Mouse (Mus musculus): ENCODE measurements around the gene Gm14391. TPM values are rescaled to one million over a fixed set of nuclear protein-coding genes. Genes with fewer than 3 reads are reported as not detected.

Gene Gm14391
- 5.4 TPM for polyA plus RNA-seq (2015; fragmentation: Illumina TruSeq; extraction: RNeasy Lipid Tissue Mini Kit (QIAGEN cat#74804); ENCODE audit: insufficient read depth, low read depth, low replicate concordance)

DNA sequence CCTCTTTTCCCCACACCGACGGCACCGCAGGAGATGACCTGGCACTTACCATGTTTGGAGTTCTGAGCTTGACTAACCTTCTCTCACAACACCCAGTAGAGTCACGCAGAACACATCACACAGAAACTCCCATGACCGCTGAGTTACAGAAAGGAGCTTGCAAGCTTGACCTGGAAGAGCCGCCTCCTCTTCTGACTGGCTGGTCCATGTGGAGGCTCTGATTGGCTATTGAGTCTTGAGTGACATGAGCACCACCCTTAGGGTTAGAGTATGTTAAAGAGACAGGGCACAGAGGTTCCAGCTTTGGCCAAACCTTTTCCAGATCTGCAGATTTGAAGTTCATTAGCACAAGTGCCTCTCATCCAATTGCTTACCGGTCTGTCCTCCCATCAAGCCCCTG lies at the start of gene Gm14391:
Gene Gm14391, minus strand, starts transcription at position 186 of the 400 bp plus-strand sequence.

DNA sequence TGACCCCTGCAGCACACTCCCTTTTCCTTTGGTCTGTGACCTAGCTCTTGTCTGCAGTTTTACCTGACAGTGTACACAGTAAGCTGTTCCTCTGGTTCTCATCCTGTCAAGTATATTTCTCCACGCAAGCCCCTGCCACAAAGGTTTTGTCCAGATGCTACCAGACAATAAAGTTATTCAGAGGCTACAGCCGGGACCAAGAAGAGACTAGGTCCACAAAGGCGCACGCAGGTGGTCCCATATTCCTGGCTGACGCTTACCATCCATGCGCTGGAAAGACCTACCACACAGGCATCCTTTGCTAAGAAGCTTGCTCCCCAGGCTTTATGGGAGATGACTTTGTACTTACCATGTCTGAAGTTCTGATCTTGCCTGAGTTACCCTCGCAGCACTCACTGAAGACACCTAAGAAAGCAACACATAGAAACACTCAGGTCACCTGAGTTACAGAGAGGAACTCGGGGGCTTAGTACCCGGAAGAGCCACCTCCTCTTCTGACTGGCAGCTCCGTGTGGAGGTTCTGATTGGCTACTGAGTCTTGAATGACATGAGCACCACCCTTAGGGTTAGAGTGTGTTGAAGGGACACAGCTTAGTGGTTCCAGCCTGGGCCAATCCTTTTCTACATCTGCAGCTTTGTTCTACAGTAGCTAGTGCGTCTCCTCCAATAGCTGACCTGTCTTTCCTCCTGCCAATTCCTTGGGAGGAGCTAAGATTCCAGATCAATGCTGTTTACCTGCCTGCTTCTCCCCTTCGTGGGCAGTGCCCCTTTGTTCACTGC lies 31.1 kb downstream of the Gm14391 start, which contains the start of gene Gm14443:
Gene Gm14443, minus strand, starts transcription at position 471 of the 780 bp plus-strand sequence.

DNA sequence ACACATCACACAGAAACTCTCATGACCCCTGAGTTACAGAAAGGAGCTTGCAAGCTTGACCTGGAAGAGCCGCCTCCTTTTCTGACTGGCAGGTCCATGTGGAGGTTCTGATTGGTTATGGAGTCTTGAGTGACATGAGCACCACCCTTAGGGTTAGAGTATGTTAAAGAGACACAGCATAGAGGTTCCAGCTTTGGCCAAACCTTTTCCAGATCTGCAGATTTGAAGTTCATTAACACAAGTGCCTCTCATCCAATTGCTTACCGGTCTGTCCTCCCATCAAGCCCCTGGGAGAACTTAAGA lies 64.8 kb downstream of the Gm14391 start, which contains the start of gene Gm14399:
Gene Gm14399, minus strand, starts transcription at position 20 of the 303 bp plus-strand sequence.

Other genes with a start within 250 kb of the Gm14391 start
- gene Gm14444, start 196.7 kb downstream of the Gm14391 start, polyA plus RNA-seq (2015; fragmentation: Illumina TruSeq; extraction: RNeasy Lipid Tissue Mini Kit (QIAGEN cat#74804); ENCODE audit: insufficient read depth, low read depth, low replicate concordance) = not detected
- gene Gm14393, start 139.1 kb downstream of the Gm14391 start, polyA plus RNA-seq (2015; fragmentation: Illumina TruSeq; extraction: RNeasy Lipid Tissue Mini Kit (QIAGEN cat#74804); ENCODE audit: insufficient read depth, low read depth, low replicate concordance) = not detected
- 0.92 TPM for gene Gm14399, start 64.9 kb downstream of the Gm14391 start, polyA plus RNA-seq (2015; fragmentation: Illumina TruSeq; extraction: RNeasy Lipid Tissue Mini Kit (QIAGEN cat#74804); ENCODE audit: insufficient read depth, low read depth, low replicate concordance)
- not detected for gene Gm14443, start 31.0 kb downstream of the Gm14391 start, polyA plus RNA-seq (2015; fragmentation: Illumina TruSeq; extraction: RNeasy Lipid Tissue Mini Kit (QIAGEN cat#74804); ENCODE audit: insufficient read depth, low read depth, low replicate concordance)
- not detected for gene Gm14440, start 68.2 kb upstream of the Gm14391 start, polyA plus RNA-seq (2015; fragmentation: Illumina TruSeq; extraction: RNeasy Lipid Tissue Mini Kit (QIAGEN cat#74804); ENCODE audit: insufficient read depth, low read depth, low replicate concordance)
- gene Gm4631, start 131.3 kb upstream of the Gm14391 start, polyA plus RNA-seq (2015; fragmentation: Illumina TruSeq; extraction: RNeasy Lipid Tissue Mini Kit (QIAGEN cat#74804); ENCODE audit: insufficient read depth, low read depth, low replicate concordance) = 12.2 TPM
- gene Zfp968, start 165.5 kb upstream of the Gm14391 start, polyA plus RNA-seq (2015; fragmentation: Illumina TruSeq; extraction: RNeasy Lipid Tissue Mini Kit (QIAGEN cat#74804); ENCODE audit: insufficient read depth, low read depth, low replicate concordance) = 3.0 TPM
- 2.8 TPM for gene Gm4724, start 228.9 kb upstream of the Gm14391 start, polyA plus RNA-seq (2015; fragmentation: Illumina TruSeq; extraction: RNeasy Lipid Tissue Mini Kit (QIAGEN cat#74804); ENCODE audit: insufficient read depth, low read depth, low replicate concordance)

All from pancreas, adult 10 weeks (tissue).